Mouse (Mus musculus) ovary, postnatal 14 days (tissue): ENCODE data around the gene Trpm8.

Experiments
- DNase-seq: peaks from one replicate; pipeline ENCODE4 v3.0.0; 2022; ENCODE audit warnings: low spot score

The Trpm8 gene

DNA sequence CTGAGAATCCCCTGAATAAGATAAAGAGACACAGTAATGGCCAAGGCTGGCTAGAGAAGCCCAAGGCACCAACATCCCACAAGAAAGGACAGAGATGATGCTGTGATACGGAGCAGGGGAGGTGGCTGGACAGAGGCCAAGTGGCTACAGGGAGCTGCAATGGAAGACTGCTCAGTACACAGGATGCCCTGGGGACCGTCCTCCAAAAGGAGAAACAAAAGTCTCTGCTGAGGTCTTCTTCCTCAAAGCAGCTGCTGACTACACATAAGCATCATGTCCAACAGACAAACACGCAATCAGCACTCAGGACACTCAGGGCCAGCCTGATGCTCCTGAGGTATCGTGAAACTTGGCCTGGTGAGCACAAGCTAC, 12.6 kb upstream of the Trpm8 start:
- DNase-seq = no peak

DNA sequence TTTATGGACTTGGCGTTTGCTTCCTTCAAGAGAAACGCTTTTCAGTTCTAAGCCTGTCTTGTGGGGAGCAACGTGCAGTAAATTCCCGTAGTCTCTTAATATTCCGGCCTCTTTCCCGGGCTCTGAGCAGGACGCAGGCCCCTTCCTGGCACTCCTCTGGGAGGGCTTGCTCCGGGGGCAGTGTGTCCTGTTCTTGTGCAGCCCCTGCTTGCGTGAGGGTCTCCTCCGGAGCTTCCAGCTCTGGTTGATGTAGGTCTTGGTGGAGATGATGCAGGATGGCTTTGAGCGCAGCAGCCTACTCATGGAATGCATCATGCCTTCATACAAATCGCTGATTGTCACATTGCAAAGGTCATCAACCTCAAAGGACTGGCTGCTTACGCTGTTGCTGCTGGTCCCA, 11.3 kb upstream of the Trpm8 start:
- DNase-seq = no peak

DNA sequence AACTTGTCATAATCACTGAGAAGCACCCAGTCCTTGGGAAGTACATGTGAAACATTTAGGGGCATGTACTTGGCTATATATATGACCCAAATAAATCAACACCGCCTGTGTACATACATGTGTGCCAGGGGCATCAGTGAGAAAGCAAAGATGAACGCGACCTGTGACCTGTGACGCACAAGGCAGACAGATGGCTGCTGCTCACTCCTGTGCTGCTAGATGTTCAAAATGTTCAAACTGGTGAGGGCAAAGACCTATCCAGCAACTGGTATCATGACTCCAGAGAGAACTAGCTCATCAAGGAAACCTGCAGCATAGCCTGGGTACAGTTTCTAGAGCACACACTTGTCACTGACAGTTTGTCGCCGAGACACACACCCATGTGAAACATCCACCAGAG, 10.0 kb upstream of the Trpm8 start:
- no peak for DNase-seq

DNA sequence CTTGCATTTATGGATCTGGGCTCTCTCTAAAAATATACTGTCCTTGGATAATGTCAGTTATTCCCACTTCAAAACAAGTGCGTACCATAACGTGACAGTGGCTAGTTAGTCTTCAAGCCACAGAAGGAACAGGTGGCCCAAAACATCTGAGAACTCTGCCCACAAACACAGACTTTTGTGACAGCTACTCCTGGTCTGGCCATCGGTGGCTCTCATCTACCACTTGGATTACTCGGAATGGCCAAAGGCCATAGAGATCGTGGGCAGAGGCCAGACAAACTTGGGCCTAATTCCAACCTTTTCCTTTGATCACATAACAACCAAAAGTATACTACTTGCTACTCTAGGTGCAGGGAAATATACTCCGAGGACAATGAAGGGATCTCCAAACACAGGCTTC, 9.4 kb upstream of the Trpm8 start:
- DNase-seq = no peak

DNA sequence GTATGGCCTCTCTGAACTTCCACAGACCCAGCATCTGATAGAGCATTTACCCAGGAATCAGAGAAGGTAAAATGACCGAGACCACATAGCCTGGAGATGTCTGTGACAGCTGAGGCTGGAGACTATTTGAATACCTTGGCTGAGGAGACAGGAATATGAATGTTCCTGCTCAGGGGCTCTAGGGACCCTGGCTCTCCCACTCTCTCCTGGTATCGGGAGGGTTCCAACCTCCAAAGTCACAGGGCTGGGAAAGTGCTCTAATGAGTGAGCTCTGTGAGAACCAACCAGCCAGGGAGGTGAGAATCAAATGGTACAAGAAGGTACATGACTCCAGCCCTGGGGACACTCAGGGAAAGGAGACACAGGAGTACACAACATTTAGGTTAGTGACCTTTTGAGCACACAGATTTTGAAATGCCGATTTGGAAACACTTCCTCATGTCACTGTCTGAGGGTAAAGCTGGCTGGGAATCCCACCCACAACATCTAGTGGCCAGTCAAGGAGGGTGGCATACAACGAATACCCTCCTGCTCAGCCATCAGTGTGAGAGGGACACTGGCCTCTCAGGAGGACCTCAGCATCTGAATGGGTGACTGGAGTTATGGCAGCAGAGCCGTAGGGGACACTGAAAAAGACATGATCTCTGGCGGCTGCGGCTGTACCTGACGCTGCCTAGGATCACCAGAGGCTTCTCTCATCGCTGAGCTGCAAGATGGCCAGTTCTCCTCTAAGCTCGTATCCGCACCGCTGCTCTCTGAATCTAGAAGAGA, 7.7 kb upstream of the Trpm8 start:
- DNase-seq = no peak

DNA sequence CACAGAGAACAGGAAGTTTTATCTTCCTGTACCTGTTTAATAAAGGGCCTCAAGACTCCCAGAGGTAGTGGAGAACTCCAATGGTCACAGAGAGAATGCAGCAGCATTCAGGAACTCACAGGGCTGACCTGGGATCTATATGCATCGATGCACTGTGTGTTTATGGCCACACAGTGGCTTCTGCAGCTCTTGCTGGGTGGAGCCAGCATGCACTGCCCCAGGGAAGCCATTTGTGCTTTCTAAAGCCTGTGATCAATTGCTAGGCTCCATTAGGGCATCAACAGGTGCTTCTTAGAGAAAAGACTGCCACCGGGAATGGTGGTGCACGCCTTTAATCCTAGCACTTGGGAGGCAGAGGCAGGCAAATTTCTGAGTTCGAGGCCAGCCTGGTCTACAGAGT, 4.6 kb upstream of the Trpm8 start:
- no peak for DNase-seq

DNA sequence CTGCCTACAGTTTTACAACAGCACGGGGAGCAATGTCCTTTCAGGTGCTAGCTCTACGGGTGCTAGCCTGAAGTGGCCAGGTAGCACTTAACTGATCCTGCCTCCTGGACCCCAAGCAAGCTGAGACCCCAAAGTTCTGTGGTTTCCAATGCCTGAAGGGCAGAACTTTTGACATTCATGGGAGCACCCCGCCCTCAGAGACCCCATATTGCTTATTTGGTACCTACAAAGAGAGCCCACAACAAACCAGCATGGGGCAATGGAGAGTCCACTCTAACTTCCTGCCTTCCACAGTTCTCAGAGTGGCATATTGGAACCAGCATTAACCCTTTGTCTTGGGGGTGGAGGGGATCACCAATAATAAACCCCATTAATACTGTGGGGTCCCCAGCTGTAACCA, 4.1 kb upstream of the Trpm8 start:
- DNase-seq = no peak

DNA sequence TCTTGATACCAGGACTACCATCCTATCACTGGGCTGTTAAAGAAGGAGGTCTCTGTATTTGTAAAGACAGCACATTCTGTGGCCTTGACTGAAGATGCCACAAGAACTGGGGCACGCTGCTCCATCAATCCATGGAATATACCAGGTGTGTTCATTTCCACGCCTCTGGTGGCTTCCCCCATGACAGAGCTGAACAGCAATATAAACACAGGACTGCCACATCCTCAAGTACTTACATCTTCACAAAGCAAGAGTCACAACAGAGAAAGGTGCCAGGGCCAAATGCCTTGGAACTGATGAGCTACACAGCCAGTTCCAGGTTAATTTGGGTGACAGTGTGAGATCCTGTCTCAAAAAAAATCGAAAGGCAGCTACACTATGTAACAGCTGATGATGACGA, 3.6 kb upstream of the Trpm8 start:
- DNase-seq = no peak

DNA sequence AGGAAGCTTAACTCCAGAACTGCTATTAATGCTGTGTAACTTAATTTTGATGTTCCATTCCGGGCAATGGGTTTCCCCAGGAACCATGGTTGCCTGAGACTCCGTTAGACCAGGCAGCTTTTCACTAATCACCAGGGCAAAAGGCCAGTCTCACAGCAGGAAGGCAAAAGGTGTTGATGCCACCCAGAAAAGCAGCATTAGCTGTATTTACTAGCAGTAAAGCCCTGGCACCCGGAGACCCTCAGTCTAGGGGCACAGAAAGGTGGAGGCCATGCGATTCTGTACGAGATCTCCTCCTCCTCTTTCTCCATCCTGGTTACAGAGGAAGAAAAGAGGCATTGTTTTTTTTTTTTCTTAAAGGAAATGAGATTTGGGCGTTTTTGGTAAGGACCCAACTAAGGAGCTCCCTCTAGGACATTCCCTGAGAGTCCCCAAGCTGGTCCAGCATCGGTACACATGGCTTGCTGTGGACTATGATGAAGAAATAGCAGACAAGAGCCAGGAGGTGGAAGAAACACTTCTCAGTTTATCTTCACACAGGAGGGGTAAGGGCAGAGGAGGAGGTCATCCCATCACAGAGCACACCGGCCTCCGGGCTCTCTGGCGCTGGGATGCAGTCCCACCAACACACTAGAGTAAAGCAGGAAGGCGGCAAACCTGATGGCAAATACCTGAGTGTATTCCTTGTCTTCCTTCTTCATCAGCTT, 2.9 kb upstream of the Trpm8 start:
- no peak for DNase-seq

DNA sequence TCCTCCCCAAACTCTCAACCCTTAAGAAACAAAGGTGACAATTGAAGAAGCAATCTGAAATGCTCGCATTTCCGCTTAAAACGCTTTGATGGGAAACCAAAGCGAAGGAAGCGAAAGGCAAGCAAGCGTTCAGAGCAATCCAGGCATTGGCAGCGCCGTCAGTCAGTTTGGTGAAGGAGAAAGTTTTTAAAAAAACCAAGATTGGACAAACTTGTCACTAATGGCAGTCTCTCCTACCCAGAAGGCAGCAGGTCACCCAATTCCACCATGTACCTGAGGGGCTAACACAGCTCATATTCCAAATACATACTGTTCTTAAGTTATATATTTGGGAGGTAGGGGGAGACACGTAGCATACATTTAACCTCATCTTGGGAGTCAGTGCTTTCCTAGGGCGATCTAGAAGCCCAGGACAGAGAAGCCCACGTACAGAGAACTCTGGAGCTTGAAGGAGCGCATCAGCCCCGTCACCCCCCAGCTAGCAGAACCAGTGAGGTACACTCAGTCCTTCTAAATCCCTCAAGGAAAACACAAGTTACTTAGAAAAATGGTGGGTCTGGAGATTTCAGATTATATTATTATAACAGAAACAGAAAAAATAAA, 2.3 kb upstream of the Trpm8 start:
- DNase-seq = no peak

DNA sequence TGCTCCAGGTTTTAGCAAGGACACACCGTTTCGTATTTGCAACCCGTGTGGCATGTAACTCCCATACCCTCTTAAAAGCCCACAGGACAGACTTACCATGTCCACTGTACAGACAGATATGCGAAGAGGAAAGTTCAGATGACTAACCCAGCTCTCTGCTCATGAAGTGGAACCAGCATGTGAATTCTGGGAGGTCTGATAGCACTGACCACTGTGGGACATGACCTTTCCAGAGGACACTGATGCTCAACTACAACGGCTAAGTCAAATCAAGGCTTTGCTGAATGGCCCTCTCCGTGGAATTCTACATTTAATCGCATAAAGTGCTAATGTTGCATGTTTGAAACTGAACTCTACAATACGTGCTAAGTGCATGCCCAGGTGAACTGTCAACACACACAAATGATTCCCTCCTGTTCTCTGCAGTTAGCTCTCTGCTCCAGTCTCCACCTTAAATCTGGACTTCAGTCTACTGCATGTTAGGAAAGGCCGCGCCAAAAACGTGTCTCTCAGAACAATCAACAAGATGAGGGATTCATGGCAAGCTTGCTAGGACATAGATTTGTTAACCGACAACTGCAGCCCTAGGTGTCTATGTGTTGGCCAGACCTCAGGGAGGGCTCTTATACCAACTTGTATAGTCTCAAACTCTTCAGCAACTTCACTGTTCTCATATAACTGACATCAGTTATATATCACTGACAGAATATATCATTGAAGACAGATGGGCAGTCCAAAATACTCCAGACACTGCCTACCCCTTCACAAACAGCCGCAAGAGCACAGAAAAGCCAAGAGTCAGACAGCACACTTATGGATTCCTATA, 1.6 kb upstream of the Trpm8 start:
- DNase-seq = no peak

DNA sequence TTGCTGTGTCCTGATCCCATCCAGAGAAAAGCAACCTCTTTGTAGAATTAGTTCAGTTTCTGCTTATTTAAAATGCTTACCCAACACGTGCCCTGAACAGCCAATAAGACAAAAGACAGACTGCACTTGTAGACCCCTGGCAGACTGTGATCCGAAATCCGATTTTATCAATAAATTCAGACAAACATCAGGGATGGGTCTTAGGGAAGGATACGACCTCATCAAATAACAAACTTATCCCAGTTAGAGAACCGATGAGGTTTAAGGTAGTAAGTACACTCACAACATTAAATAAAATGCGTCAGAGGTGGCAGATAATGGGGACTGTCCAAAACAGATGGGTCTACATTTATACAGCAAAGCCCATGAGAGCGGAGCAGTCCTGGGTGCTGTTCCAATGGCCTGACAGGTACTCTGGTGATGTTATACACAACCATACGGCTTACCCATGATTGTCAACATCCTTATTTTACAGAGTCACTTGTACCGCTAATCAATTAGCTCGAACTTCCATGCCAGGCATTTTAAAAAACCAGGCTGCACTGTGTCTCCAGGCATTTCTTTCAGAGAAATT, 850 bp upstream of the Trpm8 start:
- no peak for DNase-seq

DNA sequence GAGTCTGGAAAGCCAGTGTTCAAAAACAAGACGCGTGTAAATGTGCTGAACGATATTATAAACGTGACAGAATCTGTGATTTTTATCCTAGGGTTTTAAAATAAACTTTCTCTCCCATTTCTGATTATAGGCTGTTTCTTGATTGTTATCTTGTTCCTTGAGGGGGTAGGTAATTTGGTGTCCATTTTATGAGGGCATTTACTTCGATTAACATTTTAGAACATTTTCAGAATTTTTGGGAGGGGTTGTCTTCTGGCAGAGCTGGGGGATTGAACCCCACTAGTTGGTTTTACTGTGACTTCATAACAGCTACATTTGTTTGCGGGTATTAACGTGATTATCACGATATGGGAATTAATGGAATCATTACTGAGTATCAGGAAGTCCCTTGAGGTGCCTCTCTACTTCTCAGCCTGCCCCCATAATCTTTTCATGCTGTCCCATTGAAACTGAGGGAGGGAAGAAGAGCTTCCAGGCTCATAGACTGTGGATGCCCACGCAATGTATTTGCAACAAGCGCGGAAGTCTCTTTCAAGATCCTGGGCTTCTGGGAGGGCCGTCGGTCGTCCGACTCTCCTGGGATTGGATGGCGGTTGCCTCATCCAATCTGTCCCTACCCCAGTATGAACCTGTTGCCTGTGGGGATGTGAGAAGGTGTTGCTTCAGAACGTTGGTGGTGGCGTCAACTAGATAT, 504 bp downstream of the Trpm8 start:
- no peak for DNase-seq

DNA sequence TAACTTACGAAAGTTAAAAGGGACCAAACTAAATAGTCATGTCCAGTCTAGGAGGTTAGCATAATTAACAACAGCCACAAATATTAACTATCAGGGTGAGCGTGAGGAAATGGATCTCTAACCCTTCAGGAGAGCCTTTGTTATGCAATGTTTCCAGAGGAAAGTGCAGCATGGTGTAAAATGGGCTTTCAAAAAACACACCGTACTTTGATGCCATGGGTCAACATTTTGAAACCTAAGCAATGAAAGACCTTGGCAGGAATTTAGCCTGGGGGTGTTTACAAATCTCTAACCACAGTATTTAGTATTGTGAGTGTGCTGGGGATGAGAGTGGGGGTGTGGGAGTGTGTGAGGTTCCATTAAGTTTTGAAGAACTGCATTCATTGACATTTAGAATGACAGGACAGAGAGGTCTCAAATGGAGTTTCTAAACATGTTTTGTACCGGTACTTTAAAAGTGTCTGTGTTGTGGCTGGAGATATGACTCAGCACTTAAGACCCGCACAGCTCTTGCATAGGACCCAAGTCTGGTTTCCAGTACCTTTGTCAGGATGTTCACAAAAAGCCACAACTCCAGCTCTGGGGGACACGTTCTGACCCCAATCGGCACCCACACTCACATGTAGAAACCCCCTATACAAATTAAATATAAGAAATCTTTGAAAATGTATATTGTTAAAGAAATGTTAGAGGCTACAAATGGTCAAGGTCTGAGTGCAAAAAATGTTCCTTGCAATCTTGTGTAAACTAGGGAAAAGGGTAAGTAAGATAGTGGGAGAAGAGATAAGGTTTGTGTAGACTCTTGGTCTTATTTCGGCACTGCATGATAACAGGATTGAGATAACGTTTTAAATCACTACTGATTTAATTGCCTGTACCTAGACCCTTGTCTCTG, 1.9 kb downstream of the Trpm8 start:
- DNase-seq = no peak

DNA sequence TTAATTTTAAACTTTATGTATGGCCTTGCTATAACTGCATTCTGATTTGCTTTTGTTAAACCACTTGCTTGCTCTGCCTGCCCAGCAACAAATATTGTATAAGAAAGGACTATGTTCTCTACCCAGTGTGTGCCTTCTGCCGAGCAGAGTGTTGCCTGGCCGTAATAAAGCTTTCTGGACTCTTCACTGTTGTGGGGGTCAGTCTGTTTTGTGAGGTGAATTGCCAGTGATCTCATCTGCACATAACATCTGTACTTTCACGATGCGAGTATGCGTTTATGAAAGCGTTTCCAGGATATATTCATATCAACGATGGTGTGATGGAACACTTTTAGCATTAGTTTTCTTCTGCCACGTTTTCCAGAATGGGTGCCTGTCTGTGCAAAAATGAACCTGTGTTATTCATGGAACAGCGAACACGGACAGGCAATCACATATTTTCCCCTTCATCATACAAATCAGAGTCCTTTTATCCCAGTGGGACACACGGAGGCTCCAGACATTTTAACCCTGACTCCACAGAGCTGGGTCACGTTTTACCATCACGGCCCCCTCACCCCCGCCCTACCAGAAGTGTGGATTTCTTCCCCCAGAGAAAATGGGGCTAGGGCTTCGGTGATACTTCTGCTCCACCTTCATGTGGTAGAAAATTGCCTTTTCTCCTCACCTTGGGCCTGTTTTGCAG, 2.7 kb downstream of the Trpm8 start:
- DNase-seq = no peak

DNA sequence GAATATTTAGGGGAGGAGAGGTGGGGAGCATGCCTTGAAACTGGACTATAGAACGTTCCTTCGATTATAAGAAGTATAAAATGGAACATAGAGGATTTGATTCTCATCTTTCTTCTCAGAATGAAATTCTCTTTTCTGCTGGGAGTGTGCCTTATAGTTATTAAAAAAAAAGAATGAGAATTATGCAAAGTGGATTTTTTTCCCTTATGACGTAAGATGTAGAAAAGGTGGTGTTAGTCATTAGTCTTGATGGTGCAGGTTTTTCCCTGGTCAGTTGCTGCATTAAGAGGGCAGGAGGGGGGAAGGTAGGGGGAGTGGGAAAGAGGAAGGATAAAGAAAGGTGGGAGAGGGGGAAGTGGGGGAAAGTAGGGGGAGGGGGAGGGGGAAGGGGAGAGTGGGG, 4.8 kb downstream of the Trpm8 start:
- no peak for DNase-seq

DNA sequence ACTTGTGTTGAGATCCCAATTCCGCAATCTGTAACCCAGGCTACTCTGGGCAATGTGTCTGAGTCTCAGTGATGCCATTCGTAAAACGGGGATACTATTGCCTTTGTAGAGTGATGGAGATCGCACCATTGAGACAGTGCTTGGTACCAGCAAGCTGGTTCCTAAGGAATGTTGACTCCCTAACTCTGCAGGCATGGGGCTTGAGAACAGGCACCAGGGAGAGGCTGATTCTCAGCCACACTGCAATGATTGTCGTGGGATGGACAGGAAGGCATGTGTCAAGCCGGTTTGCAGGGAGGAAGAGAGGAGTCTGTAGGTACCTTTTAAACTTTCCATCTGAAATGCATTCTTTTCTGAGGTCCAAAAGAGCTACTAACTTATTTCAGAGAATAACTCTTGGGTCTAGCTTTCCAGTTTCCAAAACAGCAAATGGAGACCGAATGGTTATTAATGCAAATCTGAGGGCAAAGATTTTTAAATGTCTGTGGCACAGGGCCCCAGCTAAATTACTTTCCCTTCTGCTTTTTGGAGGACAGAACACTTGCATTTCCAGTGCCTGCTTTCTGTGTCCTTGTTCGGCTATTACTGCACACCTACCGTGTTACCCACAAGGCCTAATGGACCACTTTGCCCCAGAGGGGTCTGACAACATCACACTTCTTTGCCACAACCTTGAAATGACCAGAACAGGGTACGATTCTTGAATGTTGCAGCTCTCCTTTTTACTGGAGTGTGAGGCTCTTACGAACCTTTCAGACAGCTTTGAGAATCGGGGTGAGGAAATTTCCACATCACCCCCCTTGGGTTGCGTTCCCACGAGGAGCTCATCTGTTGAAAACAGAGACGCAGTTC, 6.1 kb downstream of the Trpm8 start:
- no peak for DNase-seq

DNA sequence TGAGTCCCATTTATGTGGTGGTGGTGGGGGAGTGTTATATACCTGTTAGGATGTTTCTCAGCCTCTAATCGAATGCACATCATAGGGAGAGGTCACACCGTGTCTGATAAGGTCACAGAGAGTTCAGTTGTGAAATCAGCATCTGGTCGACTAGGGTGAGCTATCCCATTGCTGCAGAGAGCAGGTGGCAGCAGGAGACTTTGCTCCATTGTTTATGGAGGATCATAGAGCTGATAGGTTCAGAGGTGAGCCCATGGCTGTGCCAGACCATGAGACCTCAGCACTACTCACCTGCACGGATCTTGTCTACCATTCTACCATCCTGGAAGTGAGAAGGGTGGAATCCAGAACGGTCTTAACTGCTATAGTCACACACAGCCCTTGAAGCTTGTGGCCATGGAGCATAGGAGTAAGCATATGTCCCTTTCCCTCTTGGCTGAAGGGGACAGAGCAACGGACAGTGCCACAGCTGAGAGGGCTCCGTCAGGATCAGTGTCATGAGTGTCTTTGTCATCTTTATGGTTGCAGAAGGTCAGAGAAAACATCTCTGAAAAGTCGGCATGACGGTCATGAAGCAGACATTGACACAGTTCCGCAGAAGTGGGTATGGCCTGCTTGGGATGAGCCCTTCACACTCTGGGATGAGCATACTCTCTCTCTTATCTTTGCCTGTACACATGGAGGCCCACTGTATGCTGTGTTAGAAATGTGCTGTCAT, 6.9 kb downstream of the Trpm8 start:
- DNase-seq = no peak

DNA sequence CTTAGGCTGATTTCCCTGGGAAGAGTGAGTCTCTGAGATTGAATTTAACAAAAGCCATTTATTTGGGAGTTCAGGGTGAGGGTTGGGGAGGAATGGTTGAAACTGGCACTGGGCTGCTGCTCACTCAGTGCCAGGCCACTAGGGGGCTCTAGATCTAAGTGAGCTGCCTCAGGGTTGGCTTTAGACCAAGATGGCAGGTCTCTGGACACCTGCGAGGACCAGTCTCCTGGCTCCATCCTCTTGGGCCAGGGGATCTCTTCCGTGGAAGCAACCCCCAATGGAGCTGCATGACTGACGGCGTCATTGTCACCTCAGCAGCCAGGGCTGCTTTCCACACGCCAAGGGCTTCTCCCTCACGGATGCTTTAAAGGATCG, 7.5 kb downstream of the Trpm8 start:
- DNase-seq = no peak
